Mouse (Mus musculus): ENCODE results near the gene Mbtps2.

- no peak for TF ChIP-seq TAL1 (IDR thresholded peaks at IDR 0.05; ENCODE audit: low read length)
- no peak for TF ChIP-seq GATA1 (IDR thresholded peaks at IDR 0.05; ENCODE audit: low read length)
These were observed 107.2 kb downstream of the Mbtps2 start for GRCm38 (mm10) chrX:157491145-157491935.

Data from erythroblast, embryonic 14.5 days (primary cell).